Mouse (Mus musculus): ENCODE results near the gene Mob4. TPM values are rescaled to one million over a fixed set of nuclear protein-coding genes. Genes with fewer than 3 reads are reported as not detected.
"Not testable (repeated sequence)": the region's sequence is repeated elsewhere in the genome, so short reads cannot be mapped to it uniquely, and the experiment has no call there.

Gene Mob4
- total RNA-seq (2021) = 10 to 100 TPM; 45.3 to 48.0 TPM
- long read RNA-seq, experiment 1, transcript Mob4-205 (8 exons, 2,840 nt) = major isoform, 55 of 60 reads
- long read RNA-seq, experiment 1, partial matches to known transcripts = 0 of 60 reads
- long read RNA-seq, experiment 1, other reads (novel, unspliced or antisense) = 3 of 60 reads
- long read RNA-seq, experiment 2, transcript Mob4-205 (8 exons, 2,840 nt) = major isoform, 68 of 70 reads
- long read RNA-seq, experiment 2, partial matches to known transcripts = 1 of 70 reads
- long read RNA-seq, experiment 2, other reads (novel, unspliced or antisense) = 1 of 70 reads

DNA sequence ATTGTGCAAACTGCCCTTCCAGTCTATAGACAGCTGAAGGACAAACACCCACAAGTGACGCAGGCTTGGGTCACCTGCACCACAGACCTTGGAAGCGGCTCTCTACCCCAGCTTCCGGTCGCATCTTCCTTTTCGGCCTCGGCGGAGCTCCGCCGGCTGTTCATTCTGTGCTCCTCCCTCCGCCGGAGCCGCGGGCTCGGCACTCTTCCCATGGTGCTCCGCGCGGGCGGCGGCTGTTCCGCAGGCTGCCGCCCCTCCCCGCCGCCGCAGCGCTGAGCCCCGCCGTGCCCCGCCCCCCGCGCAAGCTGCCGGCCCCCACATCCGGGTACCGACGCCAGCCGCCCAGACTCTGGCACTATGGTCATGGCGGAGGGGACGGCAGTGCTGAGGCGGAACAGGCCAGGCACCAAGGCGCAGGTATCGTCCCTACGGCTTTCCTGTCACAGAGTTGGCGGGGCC lies at the start of gene Mob4:
Gene Mob4, plus strand, starts transcription at position 289 of the 459 bp plus-strand sequence.
- DNase-seq = peak; percentile 97

DNA sequence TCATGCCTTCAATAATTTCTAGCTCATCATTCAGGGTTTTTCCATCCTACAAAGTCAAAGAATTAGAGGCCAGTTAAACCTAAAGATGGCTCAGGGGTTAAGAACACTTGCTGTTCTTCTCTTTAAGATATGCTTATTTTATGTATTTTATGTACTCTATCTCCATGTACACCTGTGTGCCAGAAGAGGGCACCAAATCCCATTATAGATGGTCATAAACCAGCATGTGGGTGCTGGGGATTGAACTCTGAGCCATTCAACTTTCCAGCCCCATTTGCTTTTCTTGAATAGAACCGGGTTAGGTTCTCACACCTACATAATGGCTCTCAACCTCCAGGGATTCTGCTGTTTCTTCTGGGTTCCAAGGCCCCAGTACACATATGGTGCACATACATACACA lies 48.9 kb upstream of the Mob4 start:
- DNase-seq = no peak

DNA sequence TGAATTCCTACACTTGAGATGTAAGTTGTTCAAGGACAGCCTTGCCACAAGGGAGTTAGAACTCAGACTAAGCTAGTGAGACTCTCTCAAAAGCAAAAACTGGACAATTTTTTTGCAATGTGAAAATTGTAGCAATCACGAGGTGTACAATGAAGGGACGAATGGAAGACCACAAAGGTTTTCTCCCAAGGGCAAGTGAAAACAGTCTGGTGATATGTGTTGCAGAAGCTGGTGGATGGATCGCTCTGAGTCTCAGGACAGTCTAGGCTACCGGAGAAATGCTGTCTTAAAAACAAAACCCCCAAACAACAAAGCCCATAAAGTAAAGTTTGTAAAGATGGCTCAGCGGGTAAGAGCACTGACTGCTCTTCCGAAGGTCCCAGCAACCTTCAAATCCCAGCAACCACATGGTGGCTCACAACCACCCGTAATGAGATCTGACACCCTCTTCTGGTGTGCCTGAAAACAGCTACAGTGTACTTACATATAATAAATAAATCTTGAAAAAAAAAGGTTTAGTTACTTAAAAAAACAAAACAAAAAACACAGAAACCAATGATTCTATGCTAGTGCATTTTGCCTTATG lies 45.2 kb upstream of the Mob4 start:
- DNase-seq = no peak

DNA sequence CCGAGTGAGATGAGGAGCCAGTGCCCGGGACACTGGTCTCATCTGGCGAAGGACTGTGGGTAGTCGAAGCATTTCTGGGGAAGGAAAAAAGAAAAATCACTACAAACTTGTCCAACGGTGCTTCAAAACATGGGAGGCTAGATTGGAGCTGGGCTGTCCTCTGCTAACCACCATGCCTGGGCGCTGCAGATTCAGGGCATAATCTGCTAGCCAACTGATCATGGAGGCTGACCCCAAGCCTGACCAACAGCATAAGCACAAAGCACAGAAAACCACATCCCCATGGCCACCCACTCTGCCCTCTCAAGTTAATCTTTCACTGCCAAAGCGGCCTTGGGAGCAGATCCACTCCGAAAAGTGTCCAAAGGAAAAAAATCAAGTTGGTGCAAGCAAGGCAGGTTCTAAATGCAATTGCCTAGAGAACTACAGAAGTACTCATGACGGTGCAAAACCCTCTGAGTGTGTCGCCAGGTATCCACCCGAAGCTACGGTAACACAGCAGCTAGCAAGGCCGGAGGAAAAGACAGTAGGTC lies 44.1 kb upstream of the Mob4 start:
- peak; percentile 20 for DNase-seq

DNA sequence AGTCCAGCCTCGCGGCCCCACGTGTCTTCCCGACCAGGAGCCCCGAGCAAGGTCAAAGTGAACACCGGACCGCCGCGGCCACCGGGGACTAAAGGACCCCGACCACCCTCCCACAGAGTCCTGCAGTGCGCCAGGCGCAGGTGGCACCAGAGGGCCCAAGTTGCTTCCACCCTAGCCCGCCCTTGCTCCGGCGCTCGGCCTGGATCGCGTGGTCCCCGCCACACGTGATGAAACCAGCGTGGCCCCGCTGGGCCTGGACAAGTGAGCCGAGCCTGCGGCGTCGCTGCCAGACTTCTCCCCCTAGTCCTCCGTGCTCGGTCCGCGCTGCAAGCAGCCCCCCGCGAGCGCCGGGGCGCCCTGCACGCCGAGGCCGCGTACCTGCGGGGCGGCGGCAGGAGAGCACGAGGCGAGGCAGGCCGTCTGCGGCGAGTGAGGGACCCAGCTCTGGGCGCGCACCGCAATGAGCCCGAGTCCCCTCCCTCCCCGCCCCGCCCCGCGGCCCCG lies 43.6 kb upstream of the Mob4 start:
- peak; percentile 79 for DNase-seq

DNA sequence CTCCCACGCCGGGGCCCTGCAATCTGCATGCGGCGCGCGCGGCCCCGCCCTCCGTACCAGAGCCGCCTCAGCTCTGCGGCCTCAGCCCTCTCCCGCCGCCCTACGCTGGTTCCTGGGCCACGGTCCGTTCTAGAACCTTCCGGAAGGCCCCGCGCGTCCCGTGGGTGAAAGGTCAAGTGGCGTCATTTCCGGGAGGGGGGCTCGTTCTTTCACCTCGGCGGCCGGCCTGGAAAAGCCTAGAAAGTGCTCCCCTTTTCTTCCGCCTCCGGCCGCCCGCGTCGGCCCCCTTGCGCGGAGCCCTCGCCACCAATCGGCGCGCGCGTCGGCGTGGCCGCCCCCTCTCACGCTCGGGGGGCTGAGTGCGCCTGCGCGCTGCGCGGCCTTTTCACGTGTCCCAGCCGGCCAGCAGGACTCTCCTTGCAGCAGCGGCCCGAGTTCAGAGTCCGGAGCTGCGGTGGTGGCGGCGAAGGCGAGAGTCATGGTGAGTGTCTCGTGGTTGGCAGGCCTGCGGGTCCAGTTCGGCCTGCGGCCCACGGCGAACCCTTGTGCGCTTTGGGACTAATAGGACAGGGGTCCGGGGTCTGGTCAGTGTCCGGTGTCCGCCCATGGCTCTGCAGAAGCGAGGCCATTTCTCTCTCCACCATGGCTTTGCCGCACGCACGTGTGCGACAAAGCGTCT lies 43.0 kb upstream of the Mob4 start, which contains the start of the genes Hspe1 and Hspd1:
Gene Hspe1, plus strand, starts transcription at position 201 of the 679 bp plus-strand sequence.
Gene Hspd1, minus strand, starts transcription at position 312 of the 679 bp plus-strand sequence.
- peak; percentile 98 for DNase-seq

DNA sequence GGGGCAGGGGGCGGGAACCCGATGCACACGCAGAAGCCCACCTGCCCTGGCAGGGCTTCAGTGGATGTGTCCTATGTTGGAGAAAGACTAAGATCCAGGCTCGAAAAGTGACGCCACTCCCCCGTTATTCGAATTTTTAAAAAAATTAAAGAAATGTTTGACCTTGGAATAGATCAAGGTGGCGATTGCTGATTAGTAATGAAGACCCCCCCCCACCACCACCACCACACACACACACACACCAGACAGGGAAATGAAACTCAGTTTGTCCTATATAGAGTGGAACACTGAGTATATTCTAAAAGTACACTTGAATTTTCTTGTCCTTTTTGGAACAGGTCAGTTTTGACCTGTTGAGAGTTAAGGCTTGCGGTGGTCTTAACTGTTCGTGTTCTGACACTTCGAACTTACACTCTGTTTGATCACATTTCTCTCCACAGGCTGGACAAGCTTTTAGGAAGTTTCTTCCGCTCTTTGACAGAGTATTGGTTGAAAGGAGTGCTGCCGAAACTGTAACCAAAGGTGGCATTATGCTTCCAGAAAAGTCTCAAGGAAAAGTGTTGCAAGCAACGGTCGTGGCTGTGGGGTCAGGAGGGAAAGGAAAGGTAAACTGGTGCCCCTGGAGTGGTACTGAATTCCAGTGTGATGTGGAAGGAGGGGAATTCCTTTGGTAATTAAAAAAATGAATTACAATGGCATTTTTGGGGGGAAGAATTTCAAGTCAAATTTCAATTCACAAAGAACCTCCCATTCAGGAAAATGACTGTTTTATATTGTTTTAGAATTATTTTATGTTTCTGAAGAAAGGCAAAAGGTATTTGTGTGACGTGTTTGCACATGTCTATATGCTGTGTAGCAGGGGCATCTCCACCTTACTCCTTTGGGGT lies 42.2 kb upstream of the Mob4 start:
- no peak for DNase-seq

DNA sequence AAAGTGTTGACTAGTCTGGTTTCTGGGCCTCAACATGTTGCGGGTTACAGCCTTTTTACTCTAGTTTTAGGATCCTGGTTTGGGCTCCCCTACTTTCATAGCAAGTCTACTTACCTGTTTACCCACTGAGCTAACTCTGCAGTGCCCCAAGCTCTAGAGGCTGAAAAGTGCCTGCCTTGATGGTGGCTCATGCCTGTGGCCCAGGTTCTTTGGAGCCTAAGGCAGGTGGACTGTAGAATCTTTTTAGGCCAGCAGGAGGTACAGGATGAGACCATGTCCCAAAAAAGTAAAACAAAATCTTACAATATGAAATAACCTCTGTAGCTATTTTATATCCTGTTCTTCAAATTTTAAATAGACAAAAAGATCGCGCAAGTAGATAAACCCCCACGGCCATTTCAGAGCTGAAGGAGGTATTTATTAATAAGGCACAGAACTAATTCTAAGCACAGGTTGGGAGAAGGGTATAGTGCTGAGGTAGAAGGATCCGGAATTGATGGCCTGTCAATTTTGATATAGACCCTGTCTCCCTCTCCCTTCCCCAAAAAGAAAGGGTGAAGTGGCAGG lies 41.5 kb upstream of the Mob4 start:
- no peak for DNase-seq

DNA sequence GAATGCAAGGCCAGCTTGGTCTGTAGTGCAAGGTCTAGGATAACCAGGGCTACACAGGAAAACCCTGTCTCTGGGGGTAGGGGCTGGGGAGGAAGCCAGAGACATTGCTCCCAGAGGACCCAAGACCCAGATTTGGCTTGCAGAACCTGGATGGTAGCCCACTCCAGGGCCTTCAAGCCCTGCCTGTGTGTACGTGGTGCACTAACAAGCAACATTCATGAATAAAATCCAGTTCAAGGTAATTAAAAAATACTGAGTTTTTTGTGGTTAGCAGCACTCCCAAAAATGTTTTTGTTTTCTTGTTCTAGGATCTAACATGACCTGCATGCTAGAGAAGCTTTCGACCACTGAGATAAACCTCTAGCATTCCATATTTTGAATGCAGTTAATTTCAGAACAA lies 39.0 kb upstream of the Mob4 start:
- DNase-seq = no peak

DNA sequence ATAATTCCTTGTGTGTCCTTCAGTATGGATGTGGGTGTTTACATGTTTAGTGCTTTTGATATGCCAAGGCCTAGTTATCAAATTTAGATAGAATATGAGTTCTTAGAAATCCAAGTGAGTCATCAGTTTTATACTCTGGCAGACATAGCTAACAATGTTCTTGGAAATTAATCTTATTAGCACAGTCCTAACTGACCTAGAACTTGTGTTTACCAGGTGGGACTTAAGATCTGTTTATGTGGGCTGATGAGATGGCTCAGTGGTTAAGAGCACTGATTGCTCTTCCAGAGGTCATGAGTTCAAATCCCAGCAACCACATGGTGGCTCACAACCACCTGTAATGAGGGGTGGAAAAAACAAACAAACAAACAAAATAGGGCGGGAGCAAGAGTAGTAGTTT lies 38.6 kb upstream of the Mob4 start:
- DNase-seq = no peak

DNA sequence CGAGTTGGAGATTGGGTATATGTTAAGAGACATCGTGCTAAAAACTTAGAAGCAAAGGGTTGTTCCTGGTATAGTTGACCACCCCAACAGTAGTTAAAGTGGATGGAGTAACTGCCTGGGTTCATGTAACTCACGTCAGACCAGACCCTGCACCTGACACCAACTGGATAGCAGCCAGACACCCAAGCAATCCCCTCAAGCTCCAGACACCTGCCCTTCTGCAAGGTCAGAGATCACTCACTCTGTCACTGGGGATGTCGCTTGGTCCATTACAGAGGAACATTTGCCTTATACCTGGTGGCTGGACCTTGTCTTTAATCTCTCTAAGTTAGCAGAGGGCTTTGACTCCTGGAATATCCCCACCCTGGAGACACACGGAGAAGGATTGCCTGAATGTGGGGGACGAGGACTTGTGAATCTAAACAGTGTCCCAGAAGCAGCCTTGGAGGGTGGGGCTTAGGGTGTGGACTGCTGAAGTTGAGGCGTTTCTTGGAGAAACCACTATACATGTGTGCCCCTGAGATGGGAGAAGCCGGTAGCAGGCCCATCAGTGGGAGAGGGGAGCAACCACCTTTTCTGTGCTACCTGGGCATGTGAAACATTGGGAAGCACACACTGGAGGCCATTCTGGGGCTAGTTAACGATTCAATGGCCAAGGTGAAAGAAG lies 24.0 kb upstream of the Mob4 start:
- no peak for DNase-seq

DNA sequence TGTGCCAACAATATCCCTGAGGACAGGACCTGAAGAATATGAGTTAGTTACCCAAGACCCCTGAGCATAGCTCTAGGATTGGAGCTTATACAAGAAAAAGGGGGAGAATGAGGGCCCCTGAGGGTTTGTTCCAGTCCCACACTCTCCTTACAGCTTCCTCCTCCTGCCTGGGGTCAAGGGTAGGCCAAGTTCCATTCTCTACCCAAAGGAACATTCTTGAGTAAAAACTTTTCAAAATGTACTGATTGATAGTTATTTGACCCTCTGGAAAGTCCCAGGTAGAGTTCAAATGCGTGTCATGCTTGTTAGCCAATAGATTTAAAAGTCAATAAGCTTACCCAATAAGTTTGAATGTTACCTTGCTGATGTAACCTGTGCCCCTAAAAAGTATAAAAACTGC lies 23.4 kb upstream of the Mob4 start:
- DNase-seq = no peak

DNA sequence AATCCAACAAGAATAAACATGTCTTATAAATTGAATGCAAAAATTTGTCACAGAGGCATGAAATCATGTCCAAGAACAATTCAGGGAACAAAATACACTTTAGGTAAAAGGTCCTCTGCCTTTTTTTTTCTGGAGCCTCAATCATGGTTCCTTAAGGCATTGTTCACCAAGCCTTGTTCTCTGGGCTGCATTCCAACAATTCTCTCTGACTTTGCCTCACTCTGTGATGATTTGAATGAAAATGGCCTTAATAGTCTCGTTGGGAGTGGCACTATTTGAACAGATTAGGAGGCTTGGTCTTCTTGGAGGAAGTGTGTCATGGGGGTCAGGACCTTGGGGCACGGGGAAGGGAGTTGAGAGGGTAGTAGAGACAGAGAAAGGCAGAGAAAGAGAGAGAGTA lies 22.6 kb upstream of the Mob4 start:
- no peak for DNase-seq

DNA sequence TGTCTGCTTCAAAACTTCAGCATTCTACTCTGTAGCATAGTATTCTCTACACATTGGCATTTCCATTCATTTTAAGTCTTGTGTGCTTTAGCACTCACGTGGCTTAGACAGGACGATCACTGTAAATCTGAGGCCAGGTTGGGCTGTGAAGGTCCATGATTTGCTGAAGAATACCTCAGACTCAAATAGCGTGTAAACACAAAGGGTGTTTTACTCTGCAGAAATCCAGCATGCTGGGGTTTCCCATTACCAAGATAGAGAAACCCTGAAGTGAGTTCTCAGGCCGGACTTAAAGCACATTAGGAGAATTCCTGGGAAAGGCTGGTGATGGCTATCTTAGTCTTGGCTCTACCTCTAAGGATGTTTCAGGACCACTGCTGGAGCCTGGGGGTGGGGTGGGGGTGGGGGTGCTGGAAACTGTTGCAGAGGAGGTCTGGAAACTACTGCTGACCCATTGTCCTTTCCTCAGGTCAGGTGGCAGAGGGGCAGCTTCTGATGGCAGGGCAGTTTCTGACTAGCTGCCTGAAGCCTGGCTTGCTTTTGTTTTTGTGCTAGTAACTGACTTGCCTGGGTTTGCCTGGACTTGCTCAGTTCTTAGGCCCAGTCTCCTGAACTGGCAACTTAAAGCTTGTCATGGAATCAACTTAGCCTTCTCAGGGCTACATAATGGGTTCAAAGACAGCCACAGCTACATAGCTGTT lies 21.8 kb upstream of the Mob4 start:
- DNase-seq = no peak

DNA sequence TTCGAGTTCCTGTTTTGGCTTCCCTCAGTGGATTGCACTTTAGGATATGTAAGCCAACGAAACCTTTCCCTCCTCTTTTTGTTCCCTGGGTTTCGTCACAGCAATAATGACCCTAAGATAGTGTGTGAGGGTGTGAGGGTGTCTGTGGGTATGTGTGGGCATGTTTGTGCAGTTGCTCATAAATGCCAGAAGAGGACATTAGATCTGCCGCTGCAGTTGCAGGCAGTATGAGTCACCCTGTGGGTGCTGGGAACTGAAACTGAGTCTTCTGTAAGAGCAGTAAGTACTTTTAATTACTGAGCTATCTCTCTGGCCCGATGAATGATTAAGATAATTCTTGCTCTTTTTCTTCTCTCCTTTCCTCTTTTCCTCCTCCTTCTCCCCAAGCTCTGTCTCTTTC lies 8.0 kb upstream of the Mob4 start:
- DNase-seq = no peak

DNA sequence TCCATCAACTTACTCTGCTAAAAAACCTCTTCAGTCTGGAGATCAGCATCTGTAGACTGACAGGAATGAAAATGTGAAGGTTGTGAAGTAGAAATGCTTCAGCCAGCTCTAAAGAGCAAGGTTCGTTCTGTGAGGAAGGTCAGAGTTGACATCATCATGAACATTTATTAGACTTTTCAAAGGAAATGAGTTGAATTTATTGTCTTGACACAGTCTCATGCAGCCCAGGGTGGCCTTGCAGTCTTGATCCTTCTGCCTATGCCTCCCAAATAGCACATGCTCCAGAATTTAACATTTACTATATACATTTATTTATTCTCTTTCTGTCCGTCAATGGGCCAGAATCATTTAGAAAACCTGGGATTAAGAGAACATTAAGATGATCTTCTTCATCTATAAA lies 7.5 kb upstream of the Mob4 start:
- DNase-seq = no peak

DNA sequence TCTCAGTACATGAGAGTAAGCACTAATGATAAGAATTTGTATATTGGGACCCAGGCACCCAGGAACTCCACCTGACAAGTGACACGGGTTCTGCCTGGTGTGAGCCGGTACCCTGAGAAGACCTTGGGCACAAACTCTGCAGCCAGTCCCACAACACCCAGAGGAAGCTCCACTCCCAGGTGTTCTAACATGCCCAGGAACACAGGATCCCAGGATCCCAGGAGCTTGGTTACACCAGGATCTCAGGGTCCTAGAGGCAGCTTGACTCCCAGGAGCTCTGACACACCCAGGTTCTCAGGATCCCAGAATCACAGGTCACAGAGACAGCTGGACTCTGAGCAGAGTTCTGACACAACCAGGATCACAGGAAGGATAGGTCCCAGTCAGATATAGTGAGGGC lies 6.9 kb upstream of the Mob4 start:
- not testable (repeated sequence) for DNase-seq

DNA sequence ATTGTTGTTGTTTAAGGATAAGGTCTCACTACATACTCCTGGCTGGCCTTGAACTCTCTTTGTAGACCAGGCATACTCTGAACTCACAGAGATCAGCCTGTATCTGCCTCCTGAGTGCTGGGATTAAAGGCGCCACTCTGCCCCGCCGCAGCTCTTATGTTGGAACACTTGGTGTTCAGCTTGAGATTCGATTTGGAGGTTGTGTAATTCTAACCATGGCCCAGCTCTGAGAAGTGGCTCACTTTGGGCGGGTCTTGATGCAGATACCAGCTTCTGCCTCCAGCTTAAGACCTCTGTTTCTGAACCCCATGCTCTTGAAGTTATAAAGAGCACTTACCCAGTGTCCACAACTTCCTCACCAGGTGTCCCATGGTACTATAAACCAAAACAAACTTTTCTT lies 1.3 kb upstream of the Mob4 start:
- DNase-seq = no peak

DNA sequence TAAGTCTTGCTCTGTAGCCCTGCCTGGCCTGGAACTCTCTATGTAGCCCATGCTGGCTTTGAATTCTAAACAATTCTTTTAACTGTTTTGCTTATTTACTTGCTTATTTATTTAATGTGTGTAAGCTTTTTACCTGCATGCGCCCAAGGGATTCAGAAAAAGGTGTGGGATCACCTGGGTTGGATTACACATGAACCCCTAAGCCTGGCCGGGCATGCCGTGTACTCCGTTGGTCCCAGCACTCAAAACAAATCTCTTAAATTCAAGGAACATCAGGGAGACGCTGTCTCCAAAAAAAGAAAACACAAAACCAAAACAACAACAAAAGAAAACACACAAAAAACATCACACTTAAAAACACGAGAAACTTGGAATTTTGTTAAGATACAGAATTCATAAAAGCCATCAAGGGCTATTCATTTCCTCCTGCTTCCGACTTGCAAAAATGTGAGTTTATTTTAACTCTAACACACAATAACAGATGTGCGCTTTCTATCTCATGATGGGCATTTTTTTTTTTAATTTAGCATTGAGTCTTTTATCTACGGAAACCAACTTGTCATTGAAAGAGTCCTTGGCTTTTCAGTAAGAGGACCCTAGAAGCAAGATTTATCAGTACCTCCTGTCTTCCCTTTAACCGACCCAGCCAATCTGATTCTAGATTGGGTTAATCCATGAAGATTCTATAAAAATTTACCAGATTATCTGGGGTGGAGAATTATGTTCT lies 678 bp upstream of the Mob4 start:
- no peak for DNase-seq

All from gastrocnemius, postnatal 10 days (tissue).